Mouse (Mus musculus): Measurements from ENCODE around the gene Gm10097. TPM values are rescaled to one million over a fixed set of nuclear protein-coding genes. Genes with fewer than 3 reads are reported as not detected.

Gm10097 gene
- polyA plus RNA-seq, 1 experiment: not detected

DNA sequence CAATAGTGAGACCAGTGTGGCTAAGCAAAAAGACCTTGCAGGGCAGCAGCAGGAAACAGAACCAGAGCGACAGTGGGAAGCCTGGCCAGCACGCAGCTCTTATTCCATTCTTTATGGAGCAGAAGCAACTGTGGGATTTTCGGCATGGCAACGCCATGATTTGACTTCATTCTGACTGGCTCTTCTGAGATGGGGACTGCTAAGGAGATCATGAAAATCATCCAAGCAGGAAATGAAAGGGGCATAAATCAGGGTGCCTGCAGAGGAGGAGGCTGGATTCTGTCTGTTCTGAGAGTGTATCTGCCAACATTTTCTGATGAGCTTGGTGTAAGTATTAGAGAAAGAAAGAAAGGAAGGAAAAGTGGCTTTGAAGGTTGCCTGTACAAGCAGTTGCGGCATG lies 47.2 kb downstream of the Gm10097 start:
- TF ChIP-seq CTCF (IDR thresholded peaks at IDR 0.05; ENCODE audit: extremely low read depth, insufficient read depth, low read length): no peak
- no peak for TF ChIP-seq POLR2A (IDR thresholded peaks at IDR 0.05; ENCODE audit: extremely low read depth, insufficient read depth, low read length)
- Histone ChIP-seq H3K27ac (ENCODE audit: insufficient read depth, low read length) (no peak overlapping the region), H3K4me3 (ENCODE audit: insufficient read depth, low read length) (no peak overlapping the region), H3K4me1 (ENCODE audit: control insufficient read depth, insufficient read depth, low read length) (no peaks in the 10 kb centered on the region)

DNA sequence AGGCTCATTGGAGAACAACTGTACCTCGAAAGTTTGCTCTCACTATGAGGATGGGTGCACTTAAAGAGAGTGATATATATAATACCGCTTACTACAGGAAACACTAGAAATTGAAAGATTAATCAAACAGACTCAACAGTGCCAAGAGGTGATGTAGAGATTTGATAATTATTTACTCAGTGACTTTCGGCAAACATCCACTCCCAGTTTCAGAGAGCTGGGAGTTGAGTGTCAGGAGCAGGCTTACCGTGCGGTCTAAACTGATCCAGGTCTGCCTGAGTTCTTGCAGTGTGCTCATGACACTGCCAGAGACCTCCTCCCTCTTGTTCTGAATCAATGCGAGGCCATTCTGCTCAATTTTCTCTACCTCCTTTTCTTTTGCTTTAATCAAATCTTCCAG lies 47.7 kb downstream of the Gm10097 start:
- Histone ChIP-seq H3K4me3 (ENCODE audit: insufficient read depth, low read length) (no peak overlapping the region), H3K27ac (ENCODE audit: insufficient read depth, low read length) (no peak overlapping the region), H3K4me1 (ENCODE audit: control insufficient read depth, insufficient read depth, low read length) (no peaks in the 10 kb centered on the region)
- no peak for TF ChIP-seq CTCF (IDR thresholded peaks at IDR 0.05; ENCODE audit: extremely low read depth, insufficient read depth, low read length)
- no peak for TF ChIP-seq POLR2A (IDR thresholded peaks at IDR 0.05; ENCODE audit: extremely low read depth, insufficient read depth, low read length)

Data from cortical plate, adult 2 months (tissue).